Comparison of ENCODE assay signal across 8 mouse cellular contexts in genomic region chr16:36071071-36071449, GRCm38 (mm10). TPM values are rescaled to one million over a fixed set of nuclear protein-coding genes. Genes with fewer than 3 reads are reported as not detected.
DNase-seq lines count a peak whose midpoint lies in the region; ATAC-seq and TF ChIP-seq lines count a peak whose summit lies in the region.

No protein-coding gene starts in this region.

- no peak for ATAC-seq in hindbrain, embryonic 13.5 days (ENCODE audit: low FRiP score)
- no peak for ATAC-seq in midbrain, embryonic 13.5 days

- under 1% methylated on average over 16 of the region's 16 CpGs for WGBS in kidney, adult 2 months
- WGBS in bone marrow, adult 2 months = under 1% methylated on average over 16 of the region's 16 CpGs
- 0% methylated on average over 16 of the region's 16 CpGs for WGBS in hindbrain, embryonic 13.5 days
- WGBS in midbrain, embryonic 13.5 days = under 1% methylated on average over 16 of the region's 16 CpGs

- no peaks in the 10 kb centered on the region for H3K9me3 ChIP-seq in hindbrain, embryonic 13.5 days
- H3K9me3 ChIP-seq in midbrain, embryonic 13.5 days = no peaks in the 10 kb centered on the region

- H3K27me3 ChIP-seq in kidney, adult 2 months (replicated peaks; ENCODE audit: control insufficient read depth, insufficient read depth, low read length) = no peaks in the 10 kb centered on the region
- H3K27me3 ChIP-seq in hindbrain, embryonic 13.5 days = no peaks in the 10 kb centered on the region
- H3K27me3 ChIP-seq in midbrain, embryonic 13.5 days = no peaks in the 10 kb centered on the region

- TF ChIP-seq CTCF in kidney, adult 2 months (conservative IDR thresholded peaks at IDR 0.05; ENCODE audit: insufficient read depth, insufficient read length, low read depth, low read length) = no peak
- TF ChIP-seq CTCF in bone marrow, adult 2 months (IDR thresholded peaks at IDR 0.05; ENCODE audit: control insufficient read depth, insufficient read depth, low read length) = no peak

- peak overlapping the region; percentile 82 for H3K4me2 ChIP-seq in hindbrain, embryonic 13.5 days
- peak overlapping the region; percentile 79 for H3K4me2 ChIP-seq in midbrain, embryonic 13.5 days (replicated peaks)

- H3K4me3 ChIP-seq in kidney, adult 2 months (ENCODE audit: insufficient read depth, low read depth, low read length) = peak overlapping the region; percentile 71
- H3K4me3 ChIP-seq in bone marrow, adult 2 months (replicated peaks; ENCODE audit: control insufficient read depth, low read depth, low read length) = peak overlapping the region; percentile 71
- peak overlapping the region; percentile 75 for H3K4me3 ChIP-seq in hindbrain, embryonic 13.5 days
- H3K4me3 ChIP-seq in midbrain, embryonic 13.5 days (replicated peaks) = peak overlapping the region; percentile 62

- DNase-seq in kidney, adult 2 months = no peak
- no peak for DNase-seq in kidney, postnatal 36 days
- no peak for DNase-seq in yolk sac, embryonic 10.5 days (ENCODE audit: low spot score)
- DNase-seq in testis, postnatal 10 days (ENCODE audit: low spot score) = no peak
- no peak for DNase-seq in cerebellum, adult 18-20 months

- H3K9ac ChIP-seq in hindbrain, embryonic 13.5 days = peak overlapping the region; percentile 85
- H3K9ac ChIP-seq in midbrain, embryonic 13.5 days (replicated peaks) = peak overlapping the region; percentile 84

- no peaks in the 10 kb centered on the region; the same call in 1 of the 2 replicates for H3K4me1 ChIP-seq in kidney, adult 2 months (ENCODE audit: control insufficient read depth, insufficient read depth, low read length)
- H3K4me1 ChIP-seq in bone marrow, adult 2 months (ENCODE audit: control insufficient read depth, insufficient read depth, low read length) = no peaks in the 10 kb centered on the region; the same call in none of the 2 replicates
- peaks cover 36% of the 10 kb centered on the region for H3K4me1 ChIP-seq in hindbrain, embryonic 13.5 days (replicated peaks)
- peaks cover 34% of the 10 kb centered on the region for H3K4me1 ChIP-seq in midbrain, embryonic 13.5 days (replicated peaks)

- no peaks in the 10 kb centered on the region for H3K36me3 ChIP-seq in kidney, adult 2 months (ENCODE audit: control insufficient read depth, insufficient read depth, low read length)
- no peaks in the 10 kb centered on the region for H3K36me3 ChIP-seq in hindbrain, embryonic 13.5 days
- 0 out of 2 replicates have a peak, but pooled peaks cover 3% of the 10 kb centered on the region for H3K36me3 ChIP-seq in midbrain, embryonic 13.5 days

- TF ChIP-seq POLR2A in kidney, adult 2 months (IDR thresholded peaks at IDR 0.05; ENCODE audit: low read depth, low read length) = no peak
- TF ChIP-seq POLR2A in bone marrow, adult 2 months (IDR thresholded peaks at IDR 0.05; ENCODE audit: borderline replicate concordance, control insufficient read depth, low read depth, low read length) = no peak

- peak overlapping the region; percentile 68 for H3K27ac ChIP-seq in kidney, adult 2 months (ENCODE audit: insufficient read depth, low read depth, low read length)
- H3K27ac ChIP-seq in bone marrow, adult 2 months (ENCODE audit: control insufficient read depth, insufficient read depth, low read depth, low read length, poor library complexity) = peak overlapping the region; percentile 88; the same call in 1 of the 2 replicates
- H3K27ac ChIP-seq in hindbrain, embryonic 13.5 days = peak overlapping the region; percentile 97
- peak overlapping the region; percentile 98 for H3K27ac ChIP-seq in midbrain, embryonic 13.5 days

RNA-seq across cellular contexts. Expression of gene Fam162a, which starts 0.3 kb away (rescaled TPM):
- 68.9 and 94.6 TPM in 2 replicates for polyA plus RNA-seq in kidney, adult 2 months (2012; rRNA removed)
- 30.9 and 65.6 TPM in 2 replicates for polyA plus RNA-seq in bone marrow, adult 2 months (2011; ENCODE audit: insufficient read depth, insufficient read length, low replicate concordance, missing spikeins)
- polyA plus RNA-seq in hindbrain, embryonic 13.5 days (2015; fragmentation: Nextera tagmentation; extraction: Ambion mirVana) = 144 and 159 TPM in 2 replicates
- 158 and 170 TPM in 2 replicates for polyA plus RNA-seq in midbrain, embryonic 13.5 days (2015; fragmentation: Nextera tagmentation; extraction: Ambion mirVana)

RNA-seq across cellular contexts. Expression of gene Ccdc58, which starts 0.4 kb away (rescaled TPM):
- 14.8 and 21.3 TPM in 2 replicates for polyA plus RNA-seq in kidney, adult 2 months (2012; rRNA removed)
- 18.8 and 52.8 TPM in 2 replicates for polyA plus RNA-seq in bone marrow, adult 2 months (2011; ENCODE audit: insufficient read depth, insufficient read length, low replicate concordance, missing spikeins)
- 35.2 and 42.1 TPM in 2 replicates for polyA plus RNA-seq in hindbrain, embryonic 13.5 days (2015; fragmentation: Nextera tagmentation; extraction: Ambion mirVana)
- polyA plus RNA-seq in midbrain, embryonic 13.5 days (2015; fragmentation: Nextera tagmentation; extraction: Ambion mirVana) = 44.8 and 45.6 TPM in 2 replicates

RNA-seq across cellular contexts. Expression of gene Wdr5b, which starts 30.1 kb away (rescaled TPM):
- 1.8 and 2.1 TPM in 2 replicates for polyA plus RNA-seq in kidney, adult 2 months (2012; rRNA removed)
- 4.7 and 7.3 TPM in 2 replicates for polyA plus RNA-seq in bone marrow, adult 2 months (2011; ENCODE audit: insufficient read depth, insufficient read length, low replicate concordance, missing spikeins)
- polyA plus RNA-seq in hindbrain, embryonic 13.5 days (2015; fragmentation: Nextera tagmentation; extraction: Ambion mirVana) = 14.1 and 14.8 TPM in 2 replicates
- polyA plus RNA-seq in midbrain, embryonic 13.5 days (2015; fragmentation: Nextera tagmentation; extraction: Ambion mirVana) = 14.5 and 14.8 TPM in 2 replicates

RNA-seq across cellular contexts. Expression of gene Csta1, which starts 60.0 kb away (rescaled TPM):
- polyA plus RNA-seq in kidney, adult 2 months (2012; rRNA removed) = not detected in 2 replicates
- not detected in 2 replicates for polyA plus RNA-seq in bone marrow, adult 2 months (2011; ENCODE audit: insufficient read depth, insufficient read length, low replicate concordance, missing spikeins)
- polyA plus RNA-seq in hindbrain, embryonic 13.5 days (2015; fragmentation: Nextera tagmentation; extraction: Ambion mirVana) = 0.06 TPM in 1 of 2 replicates, not detected in the other
- polyA plus RNA-seq in midbrain, embryonic 13.5 days (2015; fragmentation: Nextera tagmentation; extraction: Ambion mirVana) = not detected in 2 replicates
